Mouse (Mus musculus): Measurements from ENCODE around the gene Hemgn.

Hemgn gene

GRCm38 (mm10) chr4:46417491-46417890 lies 4.2 kb upstream of the Hemgn start:
- DNase-seq (ENCODE audit: low read depth, low spot score), result no peak

DNA sequence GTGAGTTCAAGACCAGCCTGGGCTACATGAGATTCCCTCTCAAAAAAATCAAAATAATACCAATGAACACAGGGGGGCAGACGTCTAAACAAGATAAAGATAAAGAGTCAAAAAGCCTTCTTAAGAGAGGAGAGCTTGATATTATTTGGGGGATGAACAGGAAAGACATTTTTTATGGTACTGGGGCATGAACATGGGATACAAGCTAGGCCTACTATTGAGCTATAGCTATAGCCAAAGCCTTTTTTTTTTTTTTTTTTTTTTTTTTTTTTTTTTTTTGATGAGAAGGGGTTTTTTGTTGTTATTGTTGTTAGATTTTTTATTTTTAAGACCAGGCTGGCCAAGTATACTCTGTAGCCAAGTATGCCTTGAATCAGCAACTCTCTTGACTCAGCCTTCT lies 1.2 kb downstream of the Hemgn start:
- DNase-seq (ENCODE audit: low read depth, low spot score), result no peak

- DNase-seq (ENCODE audit: low read depth, low spot score), result no peak
These were observed 1.8 kb downstream of the Hemgn start for GRCm38 (mm10) chr4:46411489-46411888.

GRCm38 (mm10) chr4:46410677-46411076 lies 2.6 kb downstream of the Hemgn start:
- DNase-seq (ENCODE audit: low read depth, low spot score), result no peak

- no peak for DNase-seq (ENCODE audit: low read depth, low spot score)
These were observed 6.2 kb downstream of the Hemgn start for GRCm38 (mm10) chr4:46406966-46407703.

DNA sequence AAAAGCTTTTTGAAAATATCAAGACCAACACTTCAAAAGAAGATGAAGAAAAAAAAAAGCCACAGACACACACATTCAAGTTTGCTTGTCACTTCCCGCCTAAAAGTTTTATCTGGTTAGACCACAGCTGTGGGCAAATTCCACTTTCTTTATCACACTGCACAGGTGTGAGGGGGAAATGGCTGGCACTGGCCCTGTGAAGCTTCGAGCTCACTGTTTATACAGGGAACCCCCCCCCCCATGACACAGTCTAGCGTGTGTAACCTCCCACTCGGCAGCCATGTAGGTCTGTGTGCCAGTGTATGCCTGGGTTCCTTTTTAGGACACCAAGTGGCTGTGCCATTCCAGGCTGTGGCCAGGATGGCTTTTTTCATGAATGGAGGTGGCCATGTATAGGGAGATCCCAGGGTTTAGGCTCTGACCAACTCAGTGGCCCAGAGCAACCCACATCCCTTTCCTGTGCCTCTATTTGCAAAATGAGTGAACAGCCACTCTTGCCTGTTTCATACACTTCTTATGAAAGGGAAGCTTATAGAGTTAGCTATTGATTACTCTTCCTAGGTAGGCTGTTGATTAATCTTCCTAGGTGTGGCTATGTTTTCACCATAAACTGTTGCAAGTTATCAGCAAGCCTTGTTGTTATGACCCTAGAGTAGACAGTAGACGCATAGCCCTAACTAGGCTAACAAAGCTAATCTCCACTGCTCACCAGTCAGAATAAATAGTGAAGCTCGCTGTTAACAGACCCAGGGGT lies 9.1 kb downstream of the Hemgn start:
- no peak for DNase-seq (ENCODE audit: low read depth, low spot score)

GRCm38 (mm10) chr4:46398839-46399238 lies 14.5 kb downstream of the Hemgn start:
- DNase-seq (ENCODE audit: low read depth, low spot score), result no peak

DNA sequence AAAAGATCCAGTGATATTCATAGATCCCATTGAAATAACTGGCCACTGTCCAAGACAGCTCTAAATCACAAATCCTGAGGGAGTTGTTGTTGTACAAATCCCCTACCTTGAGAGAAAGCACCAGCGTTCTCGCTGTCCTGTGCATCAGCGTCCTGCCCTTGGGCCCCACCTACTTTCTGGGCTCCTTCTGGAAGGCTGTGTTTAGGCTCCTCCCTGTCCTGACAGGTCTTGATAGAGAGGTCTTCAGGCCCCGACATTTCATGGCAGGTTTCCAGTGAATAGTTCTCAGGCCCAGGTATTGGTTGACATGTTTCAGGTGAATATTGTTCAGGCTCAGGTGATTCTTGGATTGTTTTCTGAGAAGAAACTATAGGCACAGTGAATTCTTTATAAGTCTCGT lies 17.6 kb downstream of the Hemgn start:
- no peak for DNase-seq (ENCODE audit: low read depth, low spot score)

- DNase-seq (ENCODE audit: low read depth, low spot score), result no peak
These were observed 18.9 kb downstream of the Hemgn start for GRCm38 (mm10) chr4:46394388-46394787.

DNA sequence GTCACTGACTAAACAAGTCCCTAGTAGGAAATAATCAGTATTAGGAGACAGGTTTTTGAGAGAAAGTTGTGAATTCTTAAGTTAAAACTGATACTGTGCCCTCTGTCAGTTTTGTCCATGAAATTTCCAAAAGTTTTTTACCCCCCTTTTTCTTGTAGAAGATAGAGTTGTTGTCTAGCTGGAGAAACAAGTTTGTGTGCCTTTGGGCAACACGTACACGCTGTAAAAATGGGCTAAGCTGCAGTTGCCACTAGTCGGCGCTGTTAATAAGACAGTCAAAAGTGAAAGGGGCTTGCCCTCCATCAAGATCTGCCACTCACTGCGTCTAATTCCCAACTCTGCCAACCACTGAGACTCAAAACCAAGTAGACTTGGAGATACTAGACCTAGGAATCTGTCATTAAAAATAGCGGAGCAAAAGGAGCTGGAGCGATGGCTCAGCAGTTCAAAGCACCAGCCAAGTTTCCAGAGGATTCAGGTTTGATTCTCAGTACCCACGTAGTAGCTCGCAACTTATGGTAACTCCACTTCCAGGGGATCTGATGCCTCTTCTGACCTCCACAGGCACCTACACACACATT lies 22.8 kb downstream of the Hemgn start:
- peak; percentile 55 for DNase-seq (ENCODE audit: low read depth, low spot score)

- no peak for DNase-seq (ENCODE audit: low read depth, low spot score)
These were observed 23.5 kb downstream of the Hemgn start for GRCm38 (mm10) chr4:46389612-46390341.

- DNase-seq (ENCODE audit: low read depth, low spot score), result peak; percentile 95
These were observed 24.2 kb downstream of the Hemgn start, which contains the start of gene Trmo for GRCm38 (mm10) chr4:46389013-46389611. TSS of gene Trmo (minus strand) at chr4:46389437.

DNA sequence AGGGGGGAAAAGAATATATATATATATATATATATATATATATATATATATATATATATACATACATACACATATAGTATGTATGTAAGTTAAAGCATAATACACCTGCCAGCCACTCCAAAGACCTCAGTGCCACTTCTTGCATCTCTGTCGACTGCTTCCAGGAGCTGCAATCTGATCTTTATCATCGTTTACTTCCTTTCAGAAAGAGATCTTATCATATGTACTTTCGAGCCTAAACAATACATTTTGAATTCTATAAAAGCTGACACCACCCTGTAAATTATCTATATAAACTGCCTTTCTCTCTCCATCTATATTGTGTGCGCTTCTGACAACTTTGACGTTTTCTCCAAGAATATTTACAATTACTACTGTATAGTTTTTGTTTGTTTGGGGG lies 24.8 kb downstream of the Hemgn start:
- no peak for DNase-seq (ENCODE audit: low read depth, low spot score)

DNA sequence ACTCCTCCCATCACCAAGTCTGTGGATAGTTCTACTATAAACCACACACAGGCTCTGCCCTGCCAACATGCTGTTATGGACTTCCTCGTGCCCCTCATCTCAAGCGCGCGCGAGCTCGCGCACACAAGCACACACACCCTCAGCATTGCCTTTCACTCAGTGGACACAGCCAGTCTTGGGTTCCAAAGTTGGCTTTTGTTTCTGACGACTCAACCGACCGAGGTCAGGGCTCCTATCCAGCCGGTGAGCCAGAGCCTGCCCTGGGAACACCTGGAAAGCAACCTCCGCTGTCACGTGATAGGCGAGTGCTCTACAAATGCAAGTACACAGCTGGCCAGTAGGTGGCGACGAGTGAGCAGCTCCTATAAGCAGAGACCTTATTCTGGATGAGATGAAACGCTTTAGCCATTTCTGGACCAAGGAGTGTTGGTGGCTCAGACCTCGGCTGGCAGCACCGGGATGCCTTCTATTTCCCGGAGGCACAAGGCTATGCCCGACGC lies 38.4 kb downstream of the Hemgn start:
- DNase-seq (ENCODE audit: low read depth, low spot score), result no peak

- no peak for DNase-seq (ENCODE audit: low read depth, low spot score)
These were observed 38.9 kb downstream of the Hemgn start for GRCm38 (mm10) chr4:46374455-46374854.

DNA sequence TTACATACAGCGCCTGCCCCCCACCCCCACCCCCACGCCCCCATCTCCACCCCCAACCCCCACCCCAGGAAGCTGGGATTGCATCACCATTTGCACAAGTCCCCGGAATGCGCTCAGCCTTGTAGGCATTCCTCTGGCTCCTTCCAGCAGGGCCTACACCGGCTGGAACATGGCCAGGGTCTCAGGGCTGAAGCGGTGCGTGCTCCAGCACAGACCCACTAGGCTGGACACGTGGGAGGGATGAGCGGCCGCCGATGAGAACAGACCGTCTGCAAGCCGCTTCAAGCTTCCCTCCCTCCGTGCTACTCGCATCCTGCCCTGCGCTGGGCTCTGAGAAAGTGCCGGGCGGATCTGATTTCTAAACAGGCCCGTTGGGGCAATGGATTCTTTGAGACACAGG lies 42.3 kb downstream of the Hemgn start:
- no peak for DNase-seq (ENCODE audit: low read depth, low spot score)

DNA sequence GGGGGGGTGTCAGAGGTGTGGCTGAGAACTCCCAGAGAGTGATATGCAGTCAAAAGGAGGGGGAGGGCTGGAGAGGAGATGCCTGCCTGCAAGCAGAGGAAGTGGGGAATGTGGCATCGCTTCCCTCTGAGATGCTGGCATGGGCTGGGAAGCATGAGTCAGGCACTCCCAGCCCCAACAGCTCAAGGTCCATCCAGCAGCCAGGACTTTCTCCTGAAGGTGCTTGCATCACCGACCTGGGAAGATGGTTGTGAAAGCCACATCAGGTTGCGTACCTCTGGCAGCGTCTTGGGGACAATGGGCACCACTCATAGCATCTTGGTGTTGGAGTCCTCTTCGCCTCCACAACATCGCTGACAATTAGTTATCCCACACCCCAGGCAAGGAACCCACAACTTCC lies 42.9 kb downstream of the Hemgn start:
- no peak for DNase-seq (ENCODE audit: low read depth, low spot score)

DNA sequence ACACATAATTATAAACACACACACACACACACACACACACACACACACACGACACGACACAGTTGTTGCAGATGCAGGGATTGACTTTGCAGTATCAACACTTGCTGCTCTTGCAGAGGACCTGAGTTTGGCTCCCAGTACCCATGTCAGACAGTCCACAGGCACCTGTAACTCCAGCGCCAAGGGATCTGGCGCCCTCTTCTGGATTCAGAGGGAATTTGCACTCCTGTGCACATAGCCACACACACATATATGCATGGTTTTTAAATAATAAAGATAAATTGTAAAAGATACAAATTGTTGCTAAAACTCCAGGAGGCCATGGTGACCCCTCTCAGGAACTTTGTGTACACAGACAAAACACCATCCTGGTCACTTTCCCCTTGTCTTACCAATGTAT lies 44.2 kb downstream of the Hemgn start:
- DNase-seq (ENCODE audit: low read depth, low spot score), result no peak

DNA sequence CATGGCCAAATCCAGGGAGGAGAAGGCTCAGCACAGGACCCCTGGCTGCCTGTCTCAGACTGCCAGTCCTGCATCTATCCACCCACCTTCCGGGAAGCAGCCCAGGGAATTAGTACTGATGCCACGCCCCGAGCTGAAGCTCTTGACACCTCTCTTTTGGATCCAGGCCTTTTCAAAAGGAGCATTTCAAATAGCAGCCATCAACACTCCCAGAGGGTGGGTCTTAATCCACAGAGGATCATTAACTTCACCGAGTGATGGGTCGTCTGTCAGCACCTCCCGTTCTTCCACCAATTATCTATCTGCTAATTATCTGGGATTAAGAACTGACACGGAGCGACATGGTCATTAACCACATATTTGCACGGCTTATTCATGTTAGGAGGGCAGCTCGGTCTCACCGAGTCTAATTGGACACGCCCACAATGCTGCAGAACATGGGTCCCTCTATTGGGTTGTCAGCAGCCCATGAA lies 45.8 kb downstream of the Hemgn start:
- no peak for DNase-seq (ENCODE audit: low read depth, low spot score)

- DNase-seq (ENCODE audit: low read depth, low spot score), result no peak
These were observed 48.9 kb downstream of the Hemgn start for GRCm38 (mm10) chr4:46364360-46364759.

DNA sequence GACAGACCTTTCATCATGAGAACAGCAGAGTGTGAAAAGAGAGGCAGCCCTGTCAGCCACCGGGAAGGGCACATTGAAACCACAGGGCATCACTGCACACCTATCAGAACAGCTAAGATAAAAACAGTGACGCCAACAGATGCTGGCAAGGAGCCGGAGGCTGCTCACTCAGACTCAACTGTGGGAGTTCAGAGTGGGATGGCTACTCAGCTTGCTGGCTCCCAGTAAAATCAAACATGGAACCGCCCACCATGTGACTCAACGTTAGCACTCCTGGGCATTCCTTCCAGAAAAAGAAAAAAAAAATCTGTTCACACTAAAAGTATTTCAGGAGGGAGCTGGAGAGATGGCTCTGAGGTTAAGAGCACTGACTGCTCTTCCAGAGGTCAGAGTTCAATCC lies 52.0 kb downstream of the Hemgn start:
- no peak for DNase-seq (ENCODE audit: low read depth, low spot score)
